Mouse (Mus musculus) testis, adult 2 months (tissue): Measurements from ENCODE around the gene Mpnd. TPM values are rescaled to one million over a fixed set of nuclear protein-coding genes. Genes with fewer than 3 reads are reported as not detected.
"Not testable (repeated sequence)": the region's sequence is repeated elsewhere in the genome, so short reads cannot be mapped to it uniquely, and the experiment has no call there.

Source experiments
- H3K27ac ChIP-seq: fragments of 200-500 bp; 2 replicates; pipeline ENCODE4 v1.5.1; 2012; ENCODE audit warnings: low read depth, low read length; ENCODE audit not compliant: control insufficient read depth, insufficient read depth
- H3K27me3 ChIP-seq: fragments of 200-500 bp; 2 replicates; pipeline ENCODE4 v1.6.1; 2012; ENCODE audit warnings: mild to moderate bottlenecking, low read length, moderate library complexity; ENCODE audit not compliant: control insufficient read depth, insufficient read depth
- H3K36me3 ChIP-seq: fragments of 200-500 bp; 2 replicates; pipeline ENCODE4 v1.6.1; 2012; ENCODE audit warnings: mild to moderate bottlenecking, low read length; ENCODE audit not compliant: control insufficient read depth, insufficient read depth
- H3K4me1 ChIP-seq: fragments of 200-500 bp; 2 replicates; pipeline ENCODE4 v1.6.1; 2012; ENCODE audit warnings: low read length; ENCODE audit not compliant: control insufficient read depth, insufficient read depth
- H3K4me3 ChIP-seq: fragments of 200-500 bp; 2 replicates; pipeline ENCODE4 v1.5.1; 2012; ENCODE audit warnings: low read depth, mild to moderate bottlenecking, low read length, moderate library complexity, mixed read lengths; ENCODE audit not compliant: control insufficient read depth
- CTCF ChIP-seq: fragments of 200-500 bp; IDR thresholded peaks from 2 replicates; pipeline ENCODE4 v1.5.1; 2012; ENCODE audit warnings: low read depth, mild to moderate bottlenecking, inconsistent platforms, low read length, moderate library complexity; ENCODE audit not compliant: control insufficient read depth, insufficient read depth, insufficient replicate concordance
- POLR2A ChIP-seq: fragments of 200-500 bp; IDR thresholded peaks from 2 replicates; pipeline ENCODE4 v1.6.1; 2012; ENCODE audit warnings: low read depth, mild to moderate bottlenecking, inconsistent platforms, low read length, moderate library complexity; ENCODE audit not compliant: control insufficient read depth
- polyA plus RNA-seq: library from polyadenylated mRNA; depleted of rRNA; stranded (reverse); fragments of >200 nt; gene quantifications from 2 replicates; pipeline ENCODE4 v1.2.3, GENCODE M21; 2012; rRNA removed

The Mpnd gene
- polyA plus RNA-seq, 1 experiment: 12.7 TPM

- Histone ChIP-seq H3K27ac (no peak overlapping the region), H3K27me3 (no peaks in the 10 kb centered on the region), H3K4me3 (no peak overlapping the region), H3K4me1 (no peaks in the 10 kb centered on the region), H3K36me3 (no peaks in the 10 kb centered on the region; the same call in 1 of the 2 replicates)
- no peak for TF ChIP-seq CTCF
- no peak for TF ChIP-seq POLR2A
Measured at GRCm38 (mm10) chr17:56062081-56062480, 56.6 kb downstream of the Mpnd start.

- H3K36me3 ChIP-seq, H3K4me3 ChIP-seq, H3K27me3 ChIP-seq, H3K4me1 ChIP-seq, H3K27ac ChIP-seq: not testable (repeated sequence)
Measured at GRCm38 (mm10) chr17:56065715-56066114, 60.2 kb downstream of the Mpnd start.

Other genes with a start within 250 kb of the Mpnd start
- gene Zfp119a, start 126.8 kb upstream of the Mpnd start, polyA plus RNA-seq: 0.17 and 0.23 TPM in 2 replicates
- gene Zfp959, start 113.6 kb upstream of the Mpnd start, polyA plus RNA-seq: 0.19 and 0.59 TPM in 2 replicates
- gene Zfp119b, start 56.2 kb upstream of the Mpnd start, polyA plus RNA-seq: 0.24 and 0.48 TPM in 2 replicates
- 0.53 and 0.75 TPM in 2 replicates for gene Ebi3, start 53.1 kb upstream of the Mpnd start, polyA plus RNA-seq
- gene Yju2, start 46.6 kb upstream of the Mpnd start, polyA plus RNA-seq: 4.9 TPM in 2 replicates
- gene Shd, start 35.2 kb upstream of the Mpnd start, polyA plus RNA-seq: 0.63 and 1.1 TPM in 2 replicates
- gene Fsd1, start 19.2 kb upstream of the Mpnd start, polyA plus RNA-seq: 2.3 and 2.4 TPM in 2 replicates
- 18.4 and 19.1 TPM in 2 replicates for gene Stap2, start 127 bp upstream of the Mpnd start, polyA plus RNA-seq
- 91.9 and 105 TPM in 2 replicates for gene Sh3gl1, start 30.9 kb downstream of the Mpnd start, polyA plus RNA-seq
- 70.3 and 71.8 TPM in 2 replicates for gene Chaf1a, start 34.7 kb downstream of the Mpnd start, polyA plus RNA-seq
- 646 and 694 TPM in 2 replicates for gene Ubxn6, start 69.3 kb downstream of the Mpnd start, polyA plus RNA-seq
- gene Hdgfl2, start 73.9 kb downstream of the Mpnd start, polyA plus RNA-seq: 115 and 135 TPM in 2 replicates
- 1.5 and 4.2 TPM in 2 replicates for gene Plin4, start 104.1 kb downstream of the Mpnd start, polyA plus RNA-seq
- gene Plin5, start 111.9 kb downstream of the Mpnd start, polyA plus RNA-seq: 1.7 and 2.7 TPM in 2 replicates
- gene Lrg1, start 116.3 kb downstream of the Mpnd start, polyA plus RNA-seq: 3.7 and 5.7 TPM in 2 replicates
- gene Sema6b, start 134.6 kb downstream of the Mpnd start, polyA plus RNA-seq: 0.28 and 0.63 TPM in 2 replicates
- gene Tnfaip8l1, start 156.8 kb downstream of the Mpnd start, polyA plus RNA-seq: 0.29 and 0.31 TPM in 2 replicates
- 49.9 and 56.7 TPM in 2 replicates for gene Mydgf, start 178.2 kb downstream of the Mpnd start, polyA plus RNA-seq
- 12.8 and 15.0 TPM in 2 replicates for gene Dpp9, start 213.2 kb downstream of the Mpnd start, polyA plus RNA-seq